Mouse (Mus musculus): ENCODE measurements at regions not wholly inside any gene's neighbourhood (a gene's known extent, or its start where the extent isn't known, plus 50 kb on each side); places are given as distances from the start of the nearest gene placed in this dataset.

DNA sequence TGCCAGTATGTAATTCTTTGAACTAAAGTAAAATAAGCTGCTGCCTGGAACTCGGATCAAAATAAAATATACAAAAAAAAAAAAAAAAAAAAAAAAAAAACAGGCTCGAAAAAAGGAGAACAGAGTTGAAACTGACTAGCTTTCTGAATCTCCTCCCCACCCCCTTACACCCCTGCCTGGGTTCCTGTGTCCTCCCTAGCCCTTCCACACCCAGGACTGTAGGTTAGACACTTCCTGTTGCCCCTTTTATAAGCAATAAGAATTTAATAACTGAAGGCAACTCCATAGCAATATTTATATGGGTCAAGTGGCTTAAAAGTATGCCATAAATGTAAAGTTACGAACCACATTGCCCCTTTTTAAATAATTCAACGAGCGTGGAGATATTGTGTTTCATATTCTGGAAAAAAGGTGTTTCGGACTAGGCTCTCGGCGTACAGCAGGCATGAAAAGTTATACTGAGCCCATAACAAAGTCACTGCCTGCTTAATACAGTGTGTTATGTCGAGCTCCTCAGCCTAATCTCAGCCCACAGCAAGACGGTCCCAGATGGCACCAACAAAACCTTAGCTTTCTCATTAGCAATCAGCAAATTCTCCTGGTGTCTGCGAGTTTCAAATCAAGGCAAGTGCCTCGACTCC, 349.0 kb upstream of the Mki67 start:
- intact Hi-C loops (cut with DNase I): loop anchor here (10.0 kb wide), 2 partner anchors 230 to 410 kb away; no protein-coding TSS in a partner anchor
- DNase-seq (ENCODE audit: low spot score): no peak

DNA sequence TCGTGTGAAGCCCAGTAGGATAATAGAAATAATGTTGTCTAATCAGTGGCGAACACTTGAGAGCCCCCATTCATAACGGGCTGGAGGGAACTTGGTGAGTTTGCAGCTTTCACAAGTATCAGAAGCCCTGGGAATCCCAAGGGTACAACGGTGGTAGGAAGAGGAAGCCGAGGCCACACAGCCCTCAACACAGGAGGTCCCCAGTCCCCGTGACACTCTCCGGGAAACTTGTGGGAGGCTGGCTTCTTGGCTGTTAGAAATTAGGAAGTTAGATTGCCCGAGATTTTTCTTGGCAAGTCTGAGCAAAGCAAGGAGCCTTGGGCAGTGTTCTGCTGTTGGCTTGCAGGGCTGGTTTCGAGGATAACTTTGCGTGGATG, 349.5 kb upstream of the Mki67 start:
- intact Hi-C loops (cut with DNase I): loop anchor here (10.0 kb wide), 2 partner anchors 229 to 409 kb away; no protein-coding TSS in a partner anchor
- no peak for DNase-seq (ENCODE audit: low spot score)

DNA sequence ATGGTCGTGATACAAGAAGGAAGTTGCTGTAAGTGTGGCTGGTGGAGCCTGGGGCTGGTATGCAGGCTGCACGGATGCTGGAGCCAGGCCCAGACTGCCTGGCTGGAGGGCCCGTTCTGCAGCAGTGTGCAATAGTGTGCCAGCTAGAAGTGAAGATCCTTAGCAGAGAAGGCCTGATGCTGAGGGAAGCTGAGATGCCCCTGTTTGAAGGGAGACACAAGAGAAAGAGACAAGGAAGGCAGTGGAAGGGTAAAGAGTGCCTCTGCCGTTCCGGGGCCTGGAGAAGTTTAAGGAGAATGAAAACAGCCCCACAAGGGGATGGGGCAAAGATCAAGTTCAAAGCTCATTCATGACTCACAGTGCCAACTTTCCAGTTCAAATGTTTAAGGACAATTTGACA, 354.7 kb upstream of the Mki67 start:
- DNase-seq (ENCODE audit: low spot score): no peak
- intact Hi-C loops (cut with DNase I): no loop called here

DNA sequence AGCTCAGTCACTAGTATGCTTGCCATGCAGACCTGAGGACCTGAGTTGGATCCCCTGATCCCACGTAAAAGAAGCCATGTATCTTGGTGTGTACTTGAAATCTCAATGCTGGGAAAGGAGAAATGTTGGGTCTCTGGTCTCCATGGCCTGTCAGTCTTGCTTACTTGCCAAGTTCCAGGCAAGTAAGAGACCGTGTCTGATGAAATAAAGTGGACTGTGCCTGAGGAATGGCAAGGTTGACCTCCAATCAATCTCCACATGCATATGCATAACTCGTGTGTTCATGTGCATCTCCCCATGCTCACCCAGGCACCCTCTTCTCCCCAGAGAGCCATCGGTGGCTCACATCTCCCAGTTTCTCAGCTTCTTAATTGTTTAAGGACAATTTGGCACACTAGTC, 355.2 kb upstream of the Mki67 start:
- intact Hi-C loops (cut with DNase I): no loop called here

DNA sequence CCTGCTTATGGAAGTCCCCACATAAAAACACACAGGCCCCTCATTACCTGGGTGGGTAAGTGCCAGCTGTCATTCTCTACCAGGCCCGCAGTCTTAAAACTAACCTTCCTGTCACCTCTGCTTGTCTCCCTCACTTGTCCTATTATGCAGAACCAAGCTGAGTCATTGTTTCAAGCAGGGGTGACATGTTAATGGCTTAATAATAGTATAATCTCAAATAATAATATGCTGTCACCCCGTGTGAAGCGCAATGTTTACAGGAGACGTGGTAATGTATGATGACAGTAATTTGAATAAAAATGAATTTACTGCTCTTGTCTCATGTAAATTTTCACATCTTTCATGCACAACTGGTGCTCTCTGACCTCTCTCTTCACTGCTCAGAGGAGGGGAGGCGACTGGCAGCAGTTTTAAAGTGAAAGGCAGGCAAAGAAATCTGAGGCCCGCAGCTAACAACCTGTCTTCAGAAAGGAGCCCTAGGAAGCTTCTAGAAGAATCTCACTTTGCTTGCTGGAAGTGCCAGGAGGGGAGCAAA, 357.2 kb upstream of the Mki67 start:
- intact Hi-C loops (cut with DNase I): no loop called here
- DNase-seq (ENCODE audit: low spot score): no peak

More for the DNA sequence above, 355.2 kb upstream of the Mki67 start:
- no peak for DNase-seq (ENCODE audit: low spot score)

DNA sequence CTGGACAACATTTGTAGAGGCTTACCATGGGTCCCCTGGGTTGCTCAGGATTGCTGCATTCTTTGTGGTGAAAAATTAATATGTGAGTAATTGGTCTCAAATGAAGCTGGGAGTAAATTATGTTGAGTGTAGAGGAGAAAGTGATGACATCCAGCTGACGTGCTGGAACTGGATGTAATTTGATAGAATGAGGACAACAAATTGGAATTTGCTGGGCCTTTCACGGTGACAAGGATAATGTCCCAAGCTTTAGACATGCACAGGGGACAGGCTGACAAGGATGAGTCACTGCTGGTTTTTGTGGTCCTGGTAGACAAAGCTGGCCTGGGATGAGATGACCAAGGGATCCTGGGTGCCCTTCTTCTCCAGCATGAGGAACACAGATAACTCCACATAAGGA, 357.9 kb upstream of the Mki67 start:
- no peak for DNase-seq (ENCODE audit: low spot score)
- intact Hi-C loops (cut with DNase I): no loop called here

DNA sequence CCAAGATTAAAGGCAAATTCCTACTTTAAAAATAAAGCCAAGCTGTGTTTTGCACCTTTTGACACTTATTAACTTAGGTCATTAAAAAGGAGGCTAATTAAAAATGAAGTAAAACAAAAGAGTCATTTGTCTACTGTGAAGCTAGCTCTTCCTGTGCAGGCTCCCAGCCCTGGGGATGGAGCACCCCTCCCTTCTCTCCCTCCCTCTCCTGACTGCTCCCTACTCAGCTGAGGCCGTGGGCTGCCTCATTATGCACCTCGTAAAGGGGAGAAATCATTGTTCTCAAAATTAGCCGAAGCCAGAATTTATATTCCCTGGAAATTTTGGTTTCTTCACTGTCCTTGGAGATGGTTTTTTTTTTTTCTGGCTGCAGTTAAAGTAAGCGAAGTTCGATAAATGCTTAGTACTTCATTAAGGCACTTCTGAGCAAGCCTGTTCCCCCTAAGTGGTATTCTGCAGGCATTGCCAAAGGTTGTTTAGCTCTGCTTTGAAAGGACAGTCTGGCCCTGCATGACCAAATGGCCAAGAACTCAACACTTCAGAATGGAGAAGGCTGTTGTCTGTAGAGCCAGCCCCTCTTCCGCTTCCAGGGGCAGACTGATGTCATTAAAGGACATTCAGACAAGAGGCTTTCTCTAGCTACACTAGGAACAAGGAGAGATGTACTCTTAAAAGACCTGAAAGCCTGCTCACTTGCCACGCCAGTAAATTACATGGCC, 365.5 kb upstream of the Mki67 start:
- intact Hi-C loops (cut with DNase I): no loop called here
- DNase-seq (ENCODE audit: low spot score): no peak

DNA sequence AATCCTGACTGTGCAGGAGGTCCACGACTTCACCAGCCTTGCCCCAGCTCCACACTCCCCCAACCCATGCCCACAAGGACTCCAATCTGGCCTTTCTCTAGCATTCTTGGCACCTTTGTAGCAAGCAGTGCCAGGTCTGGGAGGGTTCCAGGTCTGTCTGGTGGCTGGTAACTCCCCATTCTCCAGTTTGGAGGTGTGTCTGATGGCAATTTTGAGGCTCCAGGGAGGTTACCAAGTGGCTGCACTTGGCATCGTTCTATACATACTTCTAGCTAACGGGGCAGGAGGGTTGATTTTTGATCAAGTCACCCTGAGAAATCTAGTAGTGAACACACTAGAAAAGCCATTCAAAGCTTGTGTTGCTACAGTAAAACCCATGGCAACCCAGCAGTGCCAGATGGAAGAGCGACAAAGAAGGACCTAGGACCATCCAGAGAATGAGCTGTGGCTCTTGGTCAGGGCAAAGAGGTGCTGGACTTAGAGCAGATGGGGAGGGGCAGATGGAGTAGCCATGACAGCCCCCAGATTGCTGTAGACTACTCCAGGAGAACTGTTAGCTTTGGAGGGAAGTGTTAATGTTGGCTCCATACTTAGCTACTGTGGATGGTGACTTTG, 366.2 kb upstream of the Mki67 start:
- no peak for DNase-seq (ENCODE audit: low spot score)
- intact Hi-C loops (cut with DNase I): no loop called here

DNA sequence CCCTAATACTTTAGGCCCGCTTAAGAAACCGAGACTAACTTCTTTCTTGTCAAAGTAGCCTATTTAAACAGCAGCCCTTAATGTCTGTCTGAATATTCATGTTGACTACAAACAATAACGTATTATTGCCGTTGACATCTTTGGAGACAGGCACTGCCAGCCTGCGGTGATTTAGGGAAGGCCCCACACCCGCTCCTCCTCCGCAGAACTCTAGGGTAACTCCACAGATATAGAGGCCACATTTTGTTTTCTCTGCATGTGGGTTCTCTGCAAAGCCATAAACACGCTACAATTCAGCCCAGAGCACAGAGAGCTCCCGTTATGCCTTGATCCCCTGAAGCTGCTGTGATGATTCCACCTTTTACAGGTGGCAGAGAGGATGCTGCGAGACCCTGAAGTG, 366.8 kb upstream of the Mki67 start:
- intact Hi-C loops (cut with DNase I): no loop called here
- no peak for DNase-seq (ENCODE audit: low spot score)

DNA sequence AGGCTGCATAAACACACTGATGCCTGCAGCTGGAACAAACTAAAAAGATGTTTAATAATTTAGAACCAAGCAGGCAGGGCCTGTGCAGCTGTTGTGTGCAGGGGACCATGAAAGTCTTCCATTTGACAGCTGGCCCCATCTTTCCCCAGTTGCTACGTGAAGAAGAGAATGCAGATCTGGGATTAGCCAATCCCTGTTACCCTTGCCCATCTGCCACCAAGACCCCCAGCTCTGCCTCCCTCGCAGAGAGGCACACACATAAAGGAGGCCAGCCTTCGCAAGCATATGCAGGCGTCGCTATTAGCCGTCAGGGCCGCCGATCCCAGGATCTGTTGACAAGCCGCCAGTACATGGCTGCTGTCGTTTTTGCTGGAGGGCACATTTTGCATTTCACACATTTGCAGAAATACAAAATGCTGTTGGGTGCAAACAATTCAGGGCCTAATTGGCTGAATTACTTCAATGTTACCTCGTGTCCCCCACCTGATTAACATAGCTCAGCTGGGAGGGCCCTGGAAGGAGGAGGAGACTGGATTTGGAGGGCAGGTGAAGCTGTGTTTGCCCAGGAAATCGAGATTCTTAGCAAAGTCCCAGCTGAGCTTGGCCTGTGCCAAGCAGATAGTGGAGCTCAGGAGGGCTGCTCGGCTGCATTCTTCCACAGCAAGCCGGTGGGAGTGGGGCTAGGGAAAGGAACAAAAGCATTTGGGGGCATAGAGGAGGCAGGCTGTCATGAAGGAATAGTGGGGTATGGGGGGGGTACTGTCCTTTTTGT, 367.6 kb upstream of the Mki67 start:
- intact Hi-C loops (cut with DNase I): no loop called here
- no peak for DNase-seq (ENCODE audit: low spot score)

DNA sequence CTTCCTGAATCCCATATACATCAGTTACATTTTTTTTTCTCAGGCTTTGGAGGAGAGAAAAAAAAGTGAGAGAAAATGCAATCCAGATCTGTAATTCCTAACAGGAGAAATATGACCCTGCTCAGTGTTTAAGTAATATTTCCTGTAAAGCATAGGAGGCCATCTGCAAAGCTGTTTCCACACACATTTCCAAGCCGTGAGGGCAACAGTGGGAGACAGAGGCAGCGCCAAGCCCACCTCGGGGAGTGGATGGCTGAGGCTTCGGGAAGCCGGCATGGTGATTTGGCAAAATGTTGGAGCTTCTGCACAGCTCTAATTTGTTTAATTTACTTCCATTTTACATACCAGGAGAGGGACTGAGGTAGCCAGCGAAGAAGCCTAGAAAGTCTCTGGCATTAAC, 372.6 kb upstream of the Mki67 start:
- DNase-seq (ENCODE audit: low spot score): no peak
- intact Hi-C loops (cut with DNase I): no loop called here

DNA sequence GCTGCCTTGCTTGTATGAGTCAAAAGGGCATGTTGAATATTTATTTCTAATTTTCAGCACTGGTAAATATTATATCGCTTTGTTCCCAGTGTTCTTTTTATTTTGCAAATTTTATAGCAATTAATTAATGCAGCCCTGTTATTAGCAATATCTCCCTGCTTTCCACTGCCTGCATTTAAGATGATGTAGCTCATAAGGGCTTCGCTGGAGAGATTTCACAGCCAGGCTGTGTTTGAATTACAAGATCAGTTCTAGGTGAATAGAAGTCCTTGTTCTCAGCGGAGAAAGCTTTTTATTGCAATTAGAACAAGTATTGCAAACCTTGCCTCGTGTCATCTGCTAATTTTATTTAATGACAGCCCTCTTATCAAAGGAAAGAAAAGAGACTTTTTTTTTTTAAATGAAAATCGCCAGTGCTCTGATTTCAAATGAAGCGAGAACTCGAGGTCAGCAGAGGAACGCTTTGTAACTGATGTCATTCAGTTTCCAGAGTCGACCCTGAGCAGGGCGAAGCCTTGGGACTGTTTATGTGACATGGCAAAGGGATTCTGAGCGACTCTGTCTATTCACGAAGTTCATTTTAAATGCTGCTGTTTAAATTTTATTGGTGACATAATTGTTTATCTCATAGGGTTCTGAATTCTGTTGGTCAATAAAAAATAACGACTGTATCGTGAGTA, 378.7 kb upstream of the Mki67 start:
- DNase-seq (ENCODE audit: low spot score): no peak
- intact Hi-C loops (cut with DNase I): no loop called here

DNA sequence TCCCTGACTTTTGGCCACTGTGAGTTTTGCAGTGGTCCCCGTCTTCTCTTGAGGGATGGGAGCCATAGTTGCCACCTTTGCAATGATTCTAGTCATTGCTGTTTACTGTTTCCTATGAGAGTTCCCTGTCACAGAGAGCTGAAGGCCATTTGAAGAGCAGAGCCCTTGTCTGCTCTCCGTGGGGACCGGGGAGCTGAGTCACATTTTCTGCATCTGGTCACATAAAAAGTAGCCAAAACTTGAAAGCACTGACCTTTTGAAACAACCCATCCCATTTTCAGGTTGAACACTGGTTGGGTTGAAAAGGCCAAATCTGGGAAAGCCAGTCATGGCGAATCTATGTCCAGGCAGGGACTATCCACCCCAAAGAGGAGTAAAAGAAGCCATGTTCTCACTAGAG, 387.9 kb upstream of the Mki67 start:
- DNase-seq (ENCODE audit: low spot score): no peak
- intact Hi-C loops (cut with DNase I): no loop called here

DNA sequence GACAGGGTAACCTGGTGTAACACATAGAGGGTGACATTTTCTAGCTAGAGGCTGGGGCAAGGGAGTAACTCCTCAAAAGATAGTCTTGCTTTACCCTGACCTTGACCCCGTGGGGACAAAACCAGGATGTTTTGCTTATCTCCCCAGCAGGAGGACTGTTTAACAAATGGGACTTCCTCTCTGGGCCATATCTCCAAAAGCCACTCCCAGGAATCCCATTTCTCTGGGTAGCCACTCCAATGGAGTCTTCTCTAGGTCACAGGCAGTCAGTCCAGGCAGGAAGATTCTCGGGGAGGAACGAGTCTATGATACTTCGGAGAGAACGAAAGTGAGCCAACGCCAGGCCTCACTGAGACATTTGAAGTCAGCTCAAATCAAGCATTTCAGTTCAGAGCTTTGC, 396.0 kb upstream of the Mki67 start:
- intact Hi-C loops (cut with DNase I): no loop called here
- no peak for DNase-seq (ENCODE audit: low spot score)

DNA sequence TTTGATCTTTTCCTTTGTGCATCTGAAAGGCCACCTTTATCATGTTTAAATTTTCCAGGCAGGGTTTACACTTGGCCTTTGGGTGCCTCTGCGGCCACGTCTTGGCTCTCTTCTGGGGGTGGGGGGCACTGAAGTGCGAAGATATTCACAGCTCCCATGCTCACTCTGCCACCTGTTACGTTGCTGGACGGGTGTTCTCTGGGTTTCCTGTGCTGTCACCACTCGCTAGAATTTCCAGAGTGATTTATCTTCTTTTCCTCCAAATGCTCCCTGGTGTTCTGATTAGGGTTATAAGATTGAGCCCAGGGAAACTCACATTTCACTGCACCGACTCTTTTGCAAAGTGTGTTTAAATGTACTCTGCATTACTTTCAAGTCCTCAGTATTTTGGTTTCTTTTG, 404.8 kb upstream of the Mki67 start:
- DNase-seq (ENCODE audit: low spot score): no peak
- intact Hi-C loops (cut with DNase I): no loop called here

DNA sequence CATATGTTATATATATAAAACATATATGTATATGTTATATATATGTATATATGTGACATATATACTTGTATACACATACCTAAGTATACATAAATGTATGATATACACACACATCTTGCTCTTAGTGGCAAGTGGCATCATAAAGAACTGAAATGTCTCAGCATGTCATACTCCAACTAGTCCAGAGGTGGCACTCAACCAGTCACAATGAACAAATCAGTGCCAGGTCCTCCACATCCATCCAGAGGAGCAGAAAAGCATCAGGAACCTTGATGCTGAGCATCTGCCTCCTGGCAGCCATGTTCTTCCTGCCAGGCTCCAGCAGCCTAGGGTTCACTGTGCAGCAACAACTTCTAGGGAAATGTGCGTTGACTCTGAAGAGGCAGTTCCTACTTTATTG, 405.2 kb upstream of the Mki67 start:
- intact Hi-C loops (cut with DNase I): no loop called here
- DNase-seq (ENCODE audit: low spot score): no peak

DNA sequence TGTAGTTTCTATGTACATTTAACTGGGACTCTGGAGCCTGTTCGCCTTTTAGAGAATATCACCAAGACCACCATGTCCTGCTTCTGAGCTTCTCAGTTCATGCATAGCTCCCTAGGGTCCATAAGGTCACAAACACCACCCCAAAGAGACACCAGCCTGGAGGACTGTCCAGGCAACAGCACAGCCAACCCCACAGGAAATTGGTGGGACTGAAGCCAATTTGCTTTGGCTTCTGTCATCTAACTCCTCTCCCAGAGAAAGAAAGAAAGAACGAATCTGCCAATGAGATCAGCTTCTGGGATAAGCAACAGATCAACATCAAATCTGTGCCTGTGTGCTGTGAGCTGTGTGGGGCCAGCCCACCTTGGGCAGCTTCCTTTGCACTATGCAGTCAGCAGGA, 408.6 kb upstream of the Mki67 start:
- no peak for DNase-seq (ENCODE audit: low spot score)
- intact Hi-C loops (cut with DNase I): no loop called here

DNA sequence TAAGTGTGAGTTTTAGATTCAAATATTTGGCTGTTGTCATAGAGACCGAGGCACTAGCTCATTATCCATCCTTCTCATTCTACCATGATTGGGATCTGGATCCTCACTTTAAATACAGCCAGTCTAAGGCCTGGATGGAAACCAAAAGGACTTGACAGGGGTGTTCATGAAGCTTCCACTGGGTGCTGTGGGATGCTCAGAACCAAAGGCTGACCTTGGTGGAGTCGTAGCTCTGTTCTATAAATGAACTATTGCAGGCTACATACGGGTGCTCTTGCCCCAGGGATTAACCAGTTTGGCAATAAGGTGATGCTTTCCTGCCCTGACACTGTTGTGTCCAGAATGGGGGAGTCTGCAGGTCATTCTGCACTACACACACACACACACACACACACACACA, 410.2 kb upstream of the Mki67 start:
- intact Hi-C loops (cut with DNase I): no loop called here
- no peak for DNase-seq (ENCODE audit: low spot score)

DNA sequence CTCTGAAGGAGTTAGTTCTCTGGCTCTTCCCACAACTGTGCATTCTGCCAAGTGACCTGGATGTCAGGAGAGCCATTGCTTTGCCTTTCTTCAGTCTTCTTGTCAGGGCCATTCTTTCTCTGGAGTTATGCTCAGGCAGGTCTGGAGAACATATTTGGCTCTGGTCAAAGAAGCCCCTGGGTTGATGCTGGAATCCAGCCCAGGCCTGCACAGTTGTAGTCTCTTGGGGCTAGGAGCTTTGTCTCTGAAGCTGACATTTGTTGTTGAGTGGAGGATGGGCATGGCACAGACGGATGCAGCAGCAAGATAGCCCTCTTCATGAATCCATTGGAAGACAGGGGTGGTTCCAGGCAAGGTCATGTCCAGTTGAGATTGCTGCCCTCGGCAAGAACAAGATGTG, 411.4 kb upstream of the Mki67 start:
- no peak for DNase-seq (ENCODE audit: low spot score)
- intact Hi-C loops (cut with DNase I): no loop called here

DNA sequence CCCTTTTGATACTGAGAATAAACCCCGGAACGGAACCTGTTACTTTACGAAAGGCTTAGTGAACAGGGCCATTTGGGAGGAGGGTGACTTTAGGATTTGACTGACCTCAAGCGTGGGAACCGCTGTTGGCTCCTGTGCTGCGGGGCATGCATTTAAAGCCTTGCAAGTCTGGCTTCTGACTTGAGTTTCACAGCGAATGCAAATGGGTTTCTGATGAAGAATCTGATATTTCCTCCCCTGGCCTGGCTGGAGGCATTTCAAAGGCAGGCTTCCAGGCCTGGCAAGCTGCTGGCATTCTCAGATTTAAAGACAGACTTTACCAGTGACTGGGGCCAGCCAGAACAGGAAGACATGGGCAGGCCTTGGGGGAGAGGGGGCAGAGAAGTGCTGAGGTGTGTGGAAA, 413.6 kb upstream of the Mki67 start:
- no peak for DNase-seq (ENCODE audit: low spot score)
- intact Hi-C loops (cut with DNase I): no loop called here
